Mouse (Mus musculus): ENCODE results near the gene U2af1l4. TPM values are rescaled to one million over a fixed set of nuclear protein-coding genes. Genes with fewer than 3 reads are reported as not detected.

The U2af1l4 gene
- polyA plus RNA-seq, 1 experiment from 2014 or later, result 88.4 TPM

GRCm38 (mm10) chr7:30526399-30526798, 36.7 kb upstream of the U2af1l4 start:
- H3K27me3 ChIP-seq (ENCODE audit: control insufficient read depth, insufficient read depth, low read depth, low read length), result no peaks in the 10 kb centered on the region
- H3K9ac ChIP-seq (ENCODE audit: low read depth, low read length), result no peak overlapping the region
- no peaks in the 10 kb centered on the region for H3K9me3 ChIP-seq (replicated peaks; ENCODE audit: control insufficient read depth, low read length, poor library complexity, severe bottlenecking)
- peaks cover 4% of the 10 kb centered on the region for H3K4me1 ChIP-seq (ENCODE audit: control insufficient read depth, insufficient read depth, low read length)
- no peak overlapping the region for H3K4me2 ChIP-seq (ENCODE audit: low read length)
- WGBS, result 34% methylated on average over 17 of the region's 17 CpGs
- no peak for ATAC-seq
- H3K4me3 ChIP-seq (ENCODE audit: low read depth, low read length), result no peak overlapping the region
- no peak overlapping the region for H3K27ac ChIP-seq (ENCODE audit: low read length)
- H3K36me3 ChIP-seq (ENCODE audit: control insufficient read depth, insufficient read depth, low read length), result peaks cover 61% of the 10 kb centered on the region

- no peak overlapping the region for H3K27ac ChIP-seq (ENCODE audit: low read length)
- no peak overlapping the region for H3K4me2 ChIP-seq (ENCODE audit: low read length)
- peaks cover 67% of the 10 kb centered on the region for H3K36me3 ChIP-seq (ENCODE audit: control insufficient read depth, insufficient read depth, low read length)
- no peaks in the 10 kb centered on the region for H3K9me3 ChIP-seq (replicated peaks; ENCODE audit: control insufficient read depth, low read length, poor library complexity, severe bottlenecking)
- H3K4me1 ChIP-seq (ENCODE audit: control insufficient read depth, insufficient read depth, low read length), result peaks cover 10% of the 10 kb centered on the region
- no peak overlapping the region for H3K9ac ChIP-seq (ENCODE audit: low read depth, low read length)
- ATAC-seq, result no peak
- 83% methylated on average over 14 of the region's 14 CpGs for WGBS
- no peak overlapping the region for H3K4me3 ChIP-seq (ENCODE audit: low read depth, low read length)
- H3K27me3 ChIP-seq (ENCODE audit: control insufficient read depth, insufficient read depth, low read depth, low read length), result no peaks in the 10 kb centered on the region
Observed at GRCm38 (mm10) chr7:30526981-30527380, 36.1 kb upstream of the U2af1l4 start.

GRCm38 (mm10) chr7:30531291-30531815, 31.7 kb upstream of the U2af1l4 start:
- H3K4me3 ChIP-seq (ENCODE audit: low read depth, low read length), result no peak overlapping the region
- no peak overlapping the region for H3K27ac ChIP-seq (ENCODE audit: low read length)

GRCm38 (mm10) chr7:30532931-30533330, 30.2 kb upstream of the U2af1l4 start:
- Histone ChIP-seq H3K4me1 (ENCODE audit: control insufficient read depth, insufficient read depth, low read length) (peaks cover 35% of the 10 kb centered on the region), H3K27ac (ENCODE audit: low read length) (peak overlapping the region; percentile 96), H3K4me2 (ENCODE audit: low read length) (peak overlapping the region; percentile 89), H3K27me3 (ENCODE audit: control insufficient read depth, insufficient read depth, low read depth, low read length) (no peaks in the 10 kb centered on the region), H3K36me3 (ENCODE audit: control insufficient read depth, insufficient read depth, low read length) (peaks cover 27% of the 10 kb centered on the region), H3K9me3 (replicated peaks; ENCODE audit: control insufficient read depth, low read length, poor library complexity, severe bottlenecking) (no peaks in the 10 kb centered on the region), H3K9ac (ENCODE audit: low read depth, low read length) (peak overlapping the region; percentile 93), H3K4me3 (ENCODE audit: low read depth, low read length) (peak overlapping the region; percentile 80)
- WGBS, result 6% methylated on average over 8 of the region's 8 CpGs
- no peak for ATAC-seq

More at GRCm38 (mm10) chr7:30531291-30531815, 31.7 kb upstream of the U2af1l4 start:
- peaks cover 35% of the 10 kb centered on the region for H3K36me3 ChIP-seq (ENCODE audit: control insufficient read depth, insufficient read depth, low read length)
- no peak for ATAC-seq
- 87% methylated on average over 9 of the region's 9 CpGs for WGBS
- no peaks in the 10 kb centered on the region for H3K27me3 ChIP-seq (ENCODE audit: control insufficient read depth, insufficient read depth, low read depth, low read length)
- H3K9ac ChIP-seq (ENCODE audit: low read depth, low read length), result peak overlapping the region; percentile 23; the same call in 1 of the 2 replicates
- peaks cover 35% of the 10 kb centered on the region for H3K4me1 ChIP-seq (ENCODE audit: control insufficient read depth, insufficient read depth, low read length)
- peak overlapping the region; percentile 18; the same call in 1 of the 2 replicates for H3K4me2 ChIP-seq (ENCODE audit: low read length)
- H3K9me3 ChIP-seq (replicated peaks; ENCODE audit: control insufficient read depth, low read length, poor library complexity, severe bottlenecking), result no peaks in the 10 kb centered on the region

GRCm38 (mm10) chr7:30533941-30534632, 29.0 kb upstream of the U2af1l4 start:
- ATAC-seq, result peak; percentile 49
- no peaks in the 10 kb centered on the region for H3K9me3 ChIP-seq (replicated peaks; ENCODE audit: control insufficient read depth, low read length, poor library complexity, severe bottlenecking)
- H3K27ac ChIP-seq (ENCODE audit: low read length), result peak overlapping the region; percentile 96
- peaks cover 35% of the 10 kb centered on the region for H3K4me1 ChIP-seq (ENCODE audit: control insufficient read depth, insufficient read depth, low read length)
- H3K9ac ChIP-seq (ENCODE audit: low read depth, low read length), result peak overlapping the region; percentile 93
- H3K4me3 ChIP-seq (ENCODE audit: low read depth, low read length), result peak overlapping the region; percentile 80
- H3K4me2 ChIP-seq (ENCODE audit: low read length), result peak overlapping the region; percentile 89
- H3K27me3 ChIP-seq (ENCODE audit: control insufficient read depth, insufficient read depth, low read depth, low read length), result no peaks in the 10 kb centered on the region
- H3K36me3 ChIP-seq (ENCODE audit: control insufficient read depth, insufficient read depth, low read length), result peaks cover 17% of the 10 kb centered on the region
- WGBS, result 2% methylated on average over 26 of the region's 26 CpGs

GRCm38 (mm10) chr7:30534633-30535577, 28.2 kb upstream of the U2af1l4 start, which contains the start of gene Arhgap33:
Gene Arhgap33 (minus strand): TSS chr7:30535060.
- peak; percentile 90 for ATAC-seq
- peak within 1 kb of the TSS; percentile 96 for H3K27ac ChIP-seq (ENCODE audit: low read length)
- peaks cover 35% of the 10 kb centered on the region for H3K4me1 ChIP-seq (ENCODE audit: control insufficient read depth, insufficient read depth, low read length)
- H3K36me3 ChIP-seq (ENCODE audit: control insufficient read depth, insufficient read depth, low read length), result peaks cover 13% of the 10 kb centered on the region; the same call in 1 of the 2 replicates
- no peaks in the 10 kb centered on the region for H3K9me3 ChIP-seq (replicated peaks; ENCODE audit: control insufficient read depth, low read length, poor library complexity, severe bottlenecking)
- no peaks in the 10 kb centered on the region for H3K27me3 ChIP-seq (ENCODE audit: control insufficient read depth, insufficient read depth, low read depth, low read length)
- under 1% methylated on average over 71 of the region's 84 CpGs for WGBS
- peak within 1 kb of the TSS; percentile 80 for H3K4me3 ChIP-seq (ENCODE audit: low read depth, low read length)
- peak within 1 kb of the TSS; percentile 93 for H3K9ac ChIP-seq (ENCODE audit: low read depth, low read length)
- peak within 1 kb of the TSS; percentile 89 for H3K4me2 ChIP-seq (ENCODE audit: low read length)

- ATAC-seq, result no peak
- Histone ChIP-seq H3K27me3 (ENCODE audit: control insufficient read depth, insufficient read depth, low read depth, low read length) (no peaks in the 10 kb centered on the region), H3K27ac (ENCODE audit: low read length) (no peak overlapping the region), H3K4me2 (ENCODE audit: low read length) (no peak overlapping the region), H3K4me3 (ENCODE audit: low read depth, low read length) (no peak overlapping the region), H3K9ac (ENCODE audit: low read depth, low read length) (no peak overlapping the region), H3K9me3 (replicated peaks; ENCODE audit: control insufficient read depth, low read length, poor library complexity, severe bottlenecking) (no peaks in the 10 kb centered on the region), H3K4me1 (ENCODE audit: control insufficient read depth, insufficient read depth, low read length) (peaks cover 5% of the 10 kb centered on the region; the same call in 1 of the 2 replicates), H3K36me3 (ENCODE audit: control insufficient read depth, insufficient read depth, low read length) (0 out of 2 replicates have a peak, but pooled peaks cover 7% of the 10 kb centered on the region)
- WGBS, result 91% methylated on average over 7 of the region's 7 CpGs
Observed at GRCm38 (mm10) chr7:30540572-30540971, 22.5 kb upstream of the U2af1l4 start.

- H3K36me3 ChIP-seq (ENCODE audit: control insufficient read depth, insufficient read depth, low read length), result 0 out of 2 replicates have a peak, but pooled peaks cover 7% of the 10 kb centered on the region
- H3K9ac ChIP-seq (ENCODE audit: low read depth, low read length), result no peak overlapping the region
- WGBS, result 93% methylated on average over 2 of the region's 2 CpGs
Observed at GRCm38 (mm10) chr7:30544327-30544726, 18.8 kb upstream of the U2af1l4 start.

More at GRCm38 (mm10) chr7:30544327-30544726, 18.8 kb upstream of the U2af1l4 start:
- Histone ChIP-seq H3K27me3 (ENCODE audit: control insufficient read depth, insufficient read depth, low read depth, low read length) (no peaks in the 10 kb centered on the region), H3K4me2 (ENCODE audit: low read length) (no peak overlapping the region), H3K27ac (ENCODE audit: low read length) (no peak overlapping the region), H3K9me3 (replicated peaks; ENCODE audit: control insufficient read depth, low read length, poor library complexity, severe bottlenecking) (no peaks in the 10 kb centered on the region), H3K4me1 (ENCODE audit: control insufficient read depth, insufficient read depth, low read length) (no peaks in the 10 kb centered on the region), H3K4me3 (ENCODE audit: low read depth, low read length) (no peak overlapping the region)
- ATAC-seq, result no peak
